Mouse (Mus musculus) E14TG2a.4 (cell line): ENCODE data around the gene Kcnn4.

Source experiments
- CTCF ChIP-seq: conservative IDR thresholded peaks from 2 replicates; pipeline ENCODE4 v1.5.1; 2014; ENCODE audit warnings: low read length
- NANOG ChIP-seq: IDR thresholded peaks from 2 replicates; pipeline ENCODE4 v1.6.1; 2014; ENCODE audit warnings: borderline replicate concordance, low read length, mixed read lengths
- POU5F1 ChIP-seq: IDR thresholded peaks from 2 replicates; pipeline ENCODE4 v1.6.1; 2014; ENCODE audit warnings: low read length, borderline replicate concordance

DNA sequence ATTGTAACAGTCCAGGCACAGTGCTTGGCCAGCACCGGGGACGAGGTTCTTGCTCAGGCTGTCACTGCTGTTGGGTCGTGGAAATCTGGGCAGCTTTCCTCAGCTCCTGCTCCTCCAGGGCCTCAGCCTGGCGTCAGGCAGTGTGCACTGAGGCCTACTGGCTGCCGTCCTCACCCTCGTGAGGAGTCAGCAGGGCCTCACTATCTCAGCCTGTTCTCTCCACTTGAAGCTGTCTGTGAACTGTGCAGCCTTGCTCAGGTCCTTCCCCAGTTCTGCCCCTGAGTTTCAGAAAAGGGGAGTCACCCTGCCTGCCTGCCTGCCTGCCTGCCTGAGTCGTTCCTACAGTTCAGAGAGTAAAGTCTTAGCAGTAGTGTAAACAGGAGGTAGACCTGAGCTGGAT is 45.2 kb downstream of the Kcnn4 start:
- TF ChIP-seq CTCF (no peak), NANOG (no peak), POU5F1 (no peak)
